Mouse (Mus musculus): ENCODE data around the gene Prdm16. TPM values are rescaled to one million over a fixed set of nuclear protein-coding genes. Genes with fewer than 3 reads are reported as not detected.

The Prdm16 gene
- polyA plus RNA-seq, 1 experiment from 2014 or later: 12.5 TPM

DNA sequence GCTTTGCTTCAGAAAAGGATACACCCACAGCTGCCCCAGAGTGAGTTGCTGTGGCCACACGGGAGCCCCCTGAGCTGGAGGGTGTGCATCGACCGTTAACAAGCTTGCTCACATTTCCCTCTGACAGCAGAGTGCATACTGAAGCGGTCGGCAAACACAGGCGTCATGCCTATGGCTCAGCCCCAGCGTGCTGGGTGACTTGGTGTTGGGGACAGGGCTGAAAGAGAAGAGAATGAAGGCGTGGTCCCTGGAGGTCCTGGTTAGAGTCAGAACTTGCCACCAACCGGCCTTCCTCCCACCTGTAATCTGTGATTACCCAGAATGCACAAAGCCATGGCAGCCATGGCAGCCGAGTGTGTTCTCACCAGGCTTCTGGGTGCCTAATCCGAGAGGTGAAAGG, 277.9 kb downstream of the Prdm16 start:
- H3K27ac ChIP-seq (replicated peaks): peak overlapping the region; percentile 42; the same call in 1 of the 2 replicates
- peaks cover 50% of the 10 kb centered on the region for H3K27me3 ChIP-seq (ENCODE audit: low read depth, poor library complexity, severe bottlenecking)
- WGBS: 61% methylated on average over 11 of the region's 11 CpGs
- H3K9me3 ChIP-seq (replicated peaks): no peaks in the 10 kb centered on the region
- H3K4me1 ChIP-seq: peaks cover 20% of the 10 kb centered on the region
- H3K36me3 ChIP-seq: peaks cover 3% of the 10 kb centered on the region; the same call in 1 of the 2 replicates
- DNase-seq (ENCODE audit: low spot score): no peak
- no peak overlapping the region for H3K4me3 ChIP-seq

DNA sequence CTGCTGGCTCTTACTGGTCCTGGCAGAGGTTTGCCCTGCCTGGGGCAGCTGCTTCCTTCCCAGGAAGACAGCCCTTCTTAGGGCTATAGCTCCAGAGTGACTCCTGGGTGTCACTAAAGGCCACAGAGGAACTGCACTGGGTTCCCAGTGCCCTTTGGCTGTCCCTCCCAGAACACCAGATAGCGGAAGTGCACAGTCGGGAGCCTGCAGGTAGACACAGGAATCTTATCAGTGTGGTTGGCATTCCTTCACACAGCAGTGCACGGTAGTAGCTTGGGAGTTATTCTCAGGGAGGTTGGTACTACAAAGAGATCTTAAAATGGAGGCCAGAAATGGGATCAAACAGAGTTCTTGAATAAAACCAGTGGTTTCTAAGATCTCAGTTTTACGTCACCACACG, 278.3 kb downstream of the Prdm16 start:
- WGBS: 81% methylated on average over 5 of the region's 5 CpGs
- DNase-seq (ENCODE audit: low spot score): no peak
- Histone ChIP-seq H3K4me3 (no peak overlapping the region), H3K4me1 (peaks cover 20% of the 10 kb centered on the region), H3K36me3 (peaks cover 3% of the 10 kb centered on the region; the same call in 1 of the 2 replicates), H3K27me3 (ENCODE audit: low read depth, poor library complexity, severe bottlenecking) (peaks cover 50% of the 10 kb centered on the region), H3K27ac (replicated peaks) (peak overlapping the region; percentile 42), H3K9me3 (replicated peaks) (no peaks in the 10 kb centered on the region)

DNA sequence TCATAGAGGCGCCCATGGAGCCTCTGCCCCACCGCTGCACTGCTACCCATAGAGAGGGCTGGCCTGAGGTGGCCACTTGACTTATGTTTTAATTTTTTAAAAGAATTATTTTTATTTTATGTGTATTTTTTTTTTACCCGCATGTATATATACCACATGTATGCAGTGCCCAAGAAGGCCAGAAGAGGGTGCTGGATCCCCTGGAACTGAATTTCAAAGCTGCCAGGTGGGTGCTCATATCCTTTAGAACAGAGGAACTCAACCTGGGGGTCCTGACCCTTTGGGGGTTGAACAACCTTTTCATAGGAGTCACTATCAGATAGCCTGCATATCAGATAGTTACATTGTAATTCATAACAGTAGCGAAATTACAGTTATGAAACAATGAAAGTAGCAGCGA, 281.3 kb downstream of the Prdm16 start:
- H3K4me1 ChIP-seq: peaks cover 24% of the 10 kb centered on the region
- no peaks in the 10 kb centered on the region for H3K9me3 ChIP-seq (replicated peaks)
- H3K36me3 ChIP-seq: peaks cover 3% of the 10 kb centered on the region; the same call in 1 of the 2 replicates
- H3K27me3 ChIP-seq (ENCODE audit: low read depth, poor library complexity, severe bottlenecking): peaks cover 50% of the 10 kb centered on the region
- 96% methylated on average over 5 of the region's 5 CpGs for WGBS
- H3K27ac ChIP-seq (replicated peaks): no peak overlapping the region
- DNase-seq (ENCODE audit: low spot score): no peak
- no peak overlapping the region for H3K4me3 ChIP-seq

DNA sequence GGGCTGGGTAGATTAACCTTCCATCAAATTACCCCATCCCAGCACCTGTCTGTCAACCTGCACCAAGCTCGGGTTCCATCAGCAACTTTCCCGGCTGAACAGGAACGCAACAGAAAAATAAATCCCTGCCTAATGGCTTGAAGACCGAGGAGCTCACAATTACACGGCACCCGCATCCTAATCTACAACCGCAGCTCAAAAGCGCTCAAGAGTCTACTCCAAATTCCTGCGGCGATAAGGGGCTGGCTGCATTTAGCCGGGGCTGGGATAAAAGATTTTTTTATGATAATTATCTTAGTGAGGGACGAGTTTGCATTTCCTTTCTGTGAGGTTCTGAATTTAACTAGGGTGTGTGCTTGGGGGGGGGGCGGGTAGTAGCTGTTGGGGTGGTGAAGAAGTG, 284.4 kb downstream of the Prdm16 start:
- 72% methylated on average over 13 of the region's 13 CpGs for WGBS
- no peak for DNase-seq (ENCODE audit: low spot score)
- peaks cover 18% of the 10 kb centered on the region for H3K4me1 ChIP-seq
- no peak overlapping the region for H3K27ac ChIP-seq (replicated peaks)
- peaks cover 3% of the 10 kb centered on the region; the same call in 1 of the 2 replicates for H3K36me3 ChIP-seq
- no peaks in the 10 kb centered on the region for H3K9me3 ChIP-seq (replicated peaks)
- H3K4me3 ChIP-seq: no peak overlapping the region
- peaks cover 28% of the 10 kb centered on the region for H3K27me3 ChIP-seq (ENCODE audit: low read depth, poor library complexity, severe bottlenecking)

DNA sequence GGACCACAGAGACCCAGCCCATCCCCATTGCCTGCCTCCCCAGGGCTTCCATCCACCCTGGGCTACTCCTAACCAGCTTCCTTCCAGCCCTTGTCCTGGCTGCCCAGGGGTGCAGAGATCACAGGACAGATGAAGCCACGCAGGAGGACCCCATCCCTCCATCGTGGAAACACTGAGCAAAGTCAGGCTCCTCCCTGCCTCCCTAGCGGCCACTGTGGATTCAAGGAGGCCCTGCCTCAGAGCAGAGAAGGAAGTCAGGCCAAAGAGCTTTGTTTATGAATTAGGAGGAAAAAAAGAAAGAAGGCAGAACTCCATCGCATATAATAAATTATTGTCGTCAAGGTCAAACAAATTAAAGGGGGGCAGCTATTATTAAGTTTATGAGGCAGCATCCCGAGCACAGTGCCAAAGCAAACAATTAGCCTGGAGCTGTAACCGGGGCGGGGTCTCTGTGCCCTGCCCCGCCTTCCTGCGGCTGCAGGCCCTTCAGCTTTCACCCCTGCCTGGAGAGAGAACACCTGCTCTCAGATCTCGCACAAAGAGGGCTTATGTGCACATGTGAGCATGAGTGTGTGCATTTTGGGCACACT, 288.4 kb downstream of the Prdm16 start:
- no peak overlapping the region for H3K4me3 ChIP-seq
- H3K27ac ChIP-seq (replicated peaks): peak overlapping the region; percentile 57; the same call in 1 of the 2 replicates
- H3K36me3 ChIP-seq: peaks cover 4% of the 10 kb centered on the region; the same call in 1 of the 2 replicates
- H3K27me3 ChIP-seq (ENCODE audit: low read depth, poor library complexity, severe bottlenecking): peaks cover 37% of the 10 kb centered on the region
- 76% methylated on average over 11 of the region's 11 CpGs for WGBS
- no peaks in the 10 kb centered on the region for H3K9me3 ChIP-seq (replicated peaks)
- H3K4me1 ChIP-seq: peaks cover 26% of the 10 kb centered on the region
- DNase-seq (ENCODE audit: low spot score): no peak

GRCm38 (mm10) chr4:154346731-154347522, 289.7 kb downstream of the Prdm16 start:
- H3K27ac ChIP-seq (replicated peaks): peak overlapping the region; percentile 57
- H3K4me1 ChIP-seq: peaks cover 22% of the 10 kb centered on the region
- no peak overlapping the region for H3K4me3 ChIP-seq
- H3K27me3 ChIP-seq (ENCODE audit: low read depth, poor library complexity, severe bottlenecking): peaks cover 32% of the 10 kb centered on the region
- DNase-seq (ENCODE audit: low spot score): no peak
- H3K36me3 ChIP-seq: peaks cover 14% of the 10 kb centered on the region
- no peaks in the 10 kb centered on the region; the same call in 1 of the 2 replicates for H3K9me3 ChIP-seq (replicated peaks)
- WGBS: 53% methylated on average over 19 of the region's 19 CpGs

GRCm38 (mm10) chr4:154336650-154337049, 300.0 kb downstream of the Prdm16 start:
- WGBS: 6% methylated on average over 10 of the region's 10 CpGs
- Histone ChIP-seq H3K36me3 (peaks cover 14% of the 10 kb centered on the region), H3K4me3 (no peak overlapping the region), H3K4me1 (peaks cover 45% of the 10 kb centered on the region), H3K27ac (replicated peaks) (peak overlapping the region; percentile 81), H3K27me3 (ENCODE audit: low read depth, poor library complexity, severe bottlenecking) (peaks cover 86% of the 10 kb centered on the region), H3K9me3 (replicated peaks) (no peaks in the 10 kb centered on the region)
- DNase-seq (ENCODE audit: low spot score): peak; percentile 52

DNA sequence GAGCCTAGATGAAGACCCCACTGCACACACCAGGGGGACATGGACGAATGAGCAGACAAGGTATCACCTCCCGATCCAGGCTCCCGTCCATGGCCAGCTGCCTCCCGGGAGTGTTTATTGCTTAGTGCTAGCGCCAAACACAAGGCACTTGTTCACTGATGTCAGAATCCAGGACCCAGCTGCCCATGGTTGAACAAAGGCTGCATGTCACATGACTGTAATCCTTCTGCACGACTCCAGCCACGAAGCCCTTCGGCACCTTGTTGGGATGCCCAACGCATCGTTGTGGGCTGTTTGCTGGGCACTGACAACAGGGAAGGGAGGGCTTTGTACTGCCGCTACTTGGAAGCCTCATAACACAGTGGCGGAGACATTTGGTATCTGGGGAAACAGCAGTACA, 300.9 kb downstream of the Prdm16 start, which contains the start of gene B230104I21Rik:
TSS of gene B230104I21Rik (plus strand) at position 367 of the 400 bp plus-strand sequence.
- Histone ChIP-seq H3K9me3 (replicated peaks) (no peaks in the 10 kb centered on the region), H3K4me1 (peaks cover 54% of the 10 kb centered on the region), H3K27me3 (ENCODE audit: low read depth, poor library complexity, severe bottlenecking) (peaks cover 89% of the 10 kb centered on the region), H3K27ac (replicated peaks) (peak within 1 kb of the TSS; percentile 81), H3K36me3 (peaks cover 5% of the 10 kb centered on the region), H3K4me3 (peak within 1 kb of the TSS; percentile 36)
- DNase-seq (ENCODE audit: low spot score): peak; percentile 27
- 82% methylated on average over 12 of the region's 12 CpGs for WGBS

DNA sequence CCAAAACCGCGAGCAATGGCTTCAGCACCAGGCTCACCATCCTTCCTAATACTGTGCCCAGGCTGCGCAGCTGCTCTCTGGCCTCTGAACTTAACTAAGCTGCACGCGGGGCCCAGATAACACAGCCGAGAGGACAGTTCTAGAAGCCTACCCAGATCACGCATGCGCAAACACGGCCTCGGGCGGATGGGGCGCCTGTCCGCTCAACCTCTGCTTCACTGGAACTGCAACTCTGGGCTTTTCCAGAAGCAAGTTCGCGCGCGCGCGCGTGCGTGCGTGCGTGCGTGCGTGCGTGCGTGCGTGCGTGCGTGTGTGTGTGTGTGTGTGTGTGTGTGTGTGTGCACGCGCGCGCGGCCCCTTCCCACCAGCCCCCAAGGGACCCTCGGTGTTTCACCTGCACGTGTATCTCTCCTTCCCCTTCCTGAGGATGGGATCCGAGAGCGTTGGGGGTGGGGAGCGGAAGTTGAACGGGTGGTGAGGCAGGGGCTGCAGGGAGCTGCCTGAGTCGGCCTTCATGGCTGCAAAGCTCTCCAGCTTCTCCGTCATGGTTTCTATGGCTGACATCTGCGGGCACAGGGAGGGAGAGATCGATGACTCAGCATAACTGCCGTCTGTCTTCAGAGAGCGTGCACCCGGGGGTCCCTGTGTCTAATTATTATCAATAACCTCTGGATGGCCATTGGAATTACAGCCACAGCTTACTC, 301.8 kb downstream of the Prdm16 start:
- H3K9me3 ChIP-seq (replicated peaks): no peaks in the 10 kb centered on the region
- peaks cover 90% of the 10 kb centered on the region for H3K27me3 ChIP-seq (ENCODE audit: low read depth, poor library complexity, severe bottlenecking)
- peak overlapping the region; percentile 36 for H3K4me3 ChIP-seq
- H3K36me3 ChIP-seq: no peaks in the 10 kb centered on the region
- peaks cover 62% of the 10 kb centered on the region for H3K4me1 ChIP-seq
- DNase-seq (ENCODE audit: low spot score): peak; percentile 59
- 73% methylated on average over 48 of the region's 48 CpGs for WGBS
- H3K27ac ChIP-seq (replicated peaks): peak overlapping the region; percentile 53

GRCm38 (mm10) chr4:154333300-154333699, 303.4 kb downstream of the Prdm16 start:
- H3K9me3 ChIP-seq (replicated peaks): no peaks in the 10 kb centered on the region
- peaks cover 89% of the 10 kb centered on the region for H3K27me3 ChIP-seq (ENCODE audit: low read depth, poor library complexity, severe bottlenecking)
- H3K27ac ChIP-seq (replicated peaks): no peak overlapping the region
- DNase-seq (ENCODE audit: low spot score): no peak
- WGBS: 83% methylated on average over 8 of the region's 8 CpGs
- H3K4me1 ChIP-seq: peaks cover 71% of the 10 kb centered on the region
- H3K36me3 ChIP-seq: no peaks in the 10 kb centered on the region
- H3K4me3 ChIP-seq: no peak overlapping the region

- Histone ChIP-seq H3K36me3 (no peaks in the 10 kb centered on the region), H3K4me3 (no peak overlapping the region), H3K9me3 (replicated peaks) (no peaks in the 10 kb centered on the region), H3K4me1 (peaks cover 57% of the 10 kb centered on the region), H3K27ac (replicated peaks) (peak overlapping the region; percentile 38), H3K27me3 (ENCODE audit: low read depth, poor library complexity, severe bottlenecking) (peaks cover 86% of the 10 kb centered on the region)
- no peak for DNase-seq (ENCODE audit: low spot score)
- WGBS: 58% methylated on average over 12 of the region's 12 CpGs
These were observed 305.4 kb downstream of the Prdm16 start for GRCm38 (mm10) chr4:154331271-154331670.

- Histone ChIP-seq H3K36me3 (no peaks in the 10 kb centered on the region), H3K9me3 (replicated peaks) (no peaks in the 10 kb centered on the region), H3K27me3 (ENCODE audit: low read depth, poor library complexity, severe bottlenecking) (peaks cover 80% of the 10 kb centered on the region), H3K4me1 (peaks cover 49% of the 10 kb centered on the region), H3K4me3 (no peak overlapping the region), H3K27ac (replicated peaks) (no peak overlapping the region)
- 89% methylated on average over 7 of the region's 7 CpGs for WGBS
- no peak for DNase-seq (ENCODE audit: low spot score)
These were observed 306.7 kb downstream of the Prdm16 start for GRCm38 (mm10) chr4:154330001-154330400.

Measured in midbrain, embryonic 10.5 days (tissue).